Mouse (Mus musculus) lung, postnatal 4 days (tissue): ENCODE measurements around the gene Dbx2.

Source experiments
- DNase-seq, 2 experiments: peaks; one replicate each; pipeline ENCODE4 v3.0.0; 2021

Gene Dbx2

DNA sequence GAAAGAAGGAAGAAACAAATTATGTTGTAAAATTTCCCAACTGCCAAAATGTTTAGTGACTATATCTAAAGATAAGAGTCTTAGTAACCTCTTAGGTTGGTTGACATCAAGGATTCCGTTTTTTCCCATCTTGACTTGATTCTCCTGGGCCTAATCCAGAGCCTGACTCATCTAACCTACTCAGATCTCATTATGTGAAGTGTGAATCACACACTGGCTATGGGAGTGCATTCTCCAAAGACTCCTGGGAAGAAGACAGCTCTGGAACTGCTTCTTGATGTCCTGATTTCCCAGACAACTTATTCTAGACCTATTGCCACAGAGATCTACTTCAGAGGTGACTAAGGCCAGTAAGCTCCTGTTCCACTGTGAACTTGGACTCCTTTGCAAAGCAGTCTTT, 43.2 kb downstream of the Dbx2 start:
- DNase-seq, result no peak

DNA sequence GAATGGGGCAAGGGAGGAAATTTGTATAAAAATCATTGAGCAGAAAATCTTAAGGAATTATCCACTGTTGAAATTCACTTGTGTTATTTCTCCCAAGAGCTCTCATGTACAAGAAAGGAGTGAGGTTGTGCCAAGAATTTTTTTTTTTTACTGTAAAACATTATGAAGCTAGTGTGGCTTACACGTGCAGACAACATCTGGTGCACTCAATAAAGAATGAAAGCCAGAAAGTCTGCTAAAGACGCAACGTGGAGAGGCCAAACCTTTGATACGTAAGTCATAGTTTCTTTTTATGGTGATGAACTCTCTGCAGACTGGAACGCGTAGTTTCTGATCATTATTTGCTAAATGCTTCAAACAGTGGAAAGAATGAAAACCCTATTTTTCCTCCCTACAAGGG, 54.6 kb downstream of the Dbx2 start:
- DNase-seq, result no peak

DNA sequence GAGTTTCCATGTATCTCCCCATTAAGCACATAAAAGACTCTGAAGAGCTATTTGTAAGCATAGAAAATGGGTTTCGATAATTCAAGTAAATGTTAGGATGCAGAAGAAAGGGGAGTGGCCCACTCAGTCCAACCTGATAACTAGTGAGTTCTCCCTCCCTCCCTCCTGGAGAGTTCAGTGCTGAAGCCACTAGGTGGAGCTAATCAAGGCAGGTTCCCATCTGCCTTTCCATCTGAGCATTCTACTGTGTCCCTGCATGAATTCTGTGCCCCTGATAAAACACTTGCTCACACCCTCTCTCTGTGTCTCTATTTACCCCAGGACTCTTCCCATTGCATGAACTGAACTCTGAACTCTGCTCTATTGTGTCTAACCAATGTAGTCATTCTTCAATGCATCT, 57.1 kb downstream of the Dbx2 start:
- DNase-seq, result peak in 1 of 2 experiments; percentile 12

DNA sequence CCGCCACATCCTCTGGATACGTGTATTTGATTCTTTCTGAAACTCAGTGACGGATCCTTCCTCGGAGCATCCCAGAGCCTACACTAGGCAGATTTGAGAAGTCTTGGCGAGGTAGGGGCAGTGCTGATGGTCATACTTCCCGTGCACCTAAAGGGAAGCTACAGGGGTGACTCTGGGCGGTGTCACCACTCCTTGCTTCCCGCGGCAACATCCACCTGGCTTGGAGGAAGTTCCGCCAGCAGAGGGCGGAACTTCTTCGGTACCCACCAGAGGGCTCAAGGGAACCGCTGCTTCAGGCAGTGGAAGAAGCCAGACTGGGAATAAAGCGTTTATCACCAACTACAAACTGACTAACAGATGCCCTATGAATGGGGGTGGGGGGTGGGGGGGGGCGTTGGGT, 68.9 kb downstream of the Dbx2 start:
- DNase-seq, result no peak

DNA sequence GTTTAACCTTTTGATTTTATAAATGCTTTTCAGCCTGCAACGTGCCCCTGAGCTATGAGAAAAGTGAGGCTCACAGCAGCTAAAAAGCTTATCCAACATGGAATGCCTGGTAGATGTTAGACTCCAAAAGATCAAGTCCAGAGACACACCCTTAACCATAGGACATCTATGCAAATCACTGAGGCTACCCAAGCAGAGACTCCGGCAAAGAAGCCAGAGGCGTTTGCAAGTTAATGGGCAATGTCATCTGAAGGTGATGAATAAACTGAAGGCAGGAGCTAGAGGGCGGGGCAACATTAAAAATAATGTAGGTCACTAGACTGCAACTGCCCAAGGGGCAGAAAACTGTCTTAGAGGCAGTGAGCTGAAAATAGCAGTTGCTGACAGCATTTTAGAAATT, 70.9 kb downstream of the Dbx2 start:
- no peak for DNase-seq

DNA sequence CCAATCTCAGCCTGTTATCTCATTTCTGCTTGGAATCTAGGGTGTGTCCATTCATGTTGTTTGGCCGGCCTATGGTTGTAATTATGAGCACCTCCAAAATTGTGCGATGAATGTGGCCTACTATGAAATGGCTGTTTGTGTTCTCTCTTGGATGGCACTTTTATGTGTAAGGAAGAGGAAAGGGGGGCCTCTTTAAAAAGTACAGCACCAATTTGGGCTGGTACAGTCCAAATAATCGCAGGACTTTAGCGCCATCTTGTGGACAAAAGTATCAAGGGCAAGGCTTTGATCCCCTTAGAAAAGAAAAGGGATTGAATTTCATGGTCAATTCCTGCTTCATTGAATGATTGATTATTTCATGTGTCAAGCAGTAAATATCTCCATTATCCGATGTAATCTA, 81.1 kb downstream of the Dbx2 start:
- DNase-seq, result peak in 1 of 2 experiments; percentile 34
